Mouse (Mus musculus) olfactory bulb, adult 2 months (tissue): ENCODE measurements at regions not wholly inside any gene's neighbourhood (a gene's known extent, or its start where the extent isn't known, plus 50 kb on each side); places are given as distances from the start of the nearest gene placed in this dataset.

Experiments
- CTCF ChIP-seq: fragments of 200-500 bp; IDR thresholded peaks from 2 replicates; pipeline ENCODE4 v1.5.1; 2012; ENCODE audit warnings: low read depth, mild to moderate bottlenecking, low read length, moderate library complexity; ENCODE audit not compliant: insufficient read depth
- POLR2A ChIP-seq: fragments of 200-500 bp; IDR thresholded peaks from 2 replicates; pipeline ENCODE4 v1.6.1; 2012; ENCODE audit warnings: mild to moderate bottlenecking, low read depth, low read length, moderate library complexity; ENCODE audit not compliant: insufficient read depth

DNA sequence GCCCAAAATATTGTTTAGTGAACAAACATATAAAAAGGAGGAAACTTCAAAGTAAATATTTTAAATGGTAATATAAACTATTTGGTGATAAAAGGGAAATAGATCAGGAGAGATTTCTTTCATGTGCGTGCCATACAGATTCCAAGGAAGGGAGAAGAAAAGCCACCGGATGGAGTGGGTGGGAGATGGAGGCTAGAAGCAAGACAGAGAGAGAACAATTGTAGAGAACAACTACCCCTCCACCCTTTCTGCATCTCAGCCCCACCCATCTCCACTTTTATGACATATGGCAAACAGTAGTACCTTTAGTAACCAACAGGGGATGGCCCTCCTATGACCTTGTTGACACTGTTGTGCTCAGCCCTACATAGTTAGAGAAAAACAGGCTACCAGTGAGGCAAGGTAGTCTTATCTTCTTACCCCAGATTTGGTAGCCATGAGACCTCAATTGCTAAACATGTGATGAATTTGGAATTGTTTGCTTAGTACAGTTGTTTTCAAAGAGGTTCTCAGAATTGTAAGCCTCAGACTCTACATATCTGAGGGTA, 516.9 kb upstream of the A1bg start:
- no peak for TF ChIP-seq CTCF
- TF ChIP-seq POLR2A, result no peak
